Mouse (Mus musculus) liver, adult 2 months (tissue): ENCODE data around the gene Sebox.
A peak's percentile ranks its signal among the peaks of the same experiment; 100 is the strongest.

Experiments used
- CTCF ChIP-seq: fragments of 200-500 bp; IDR thresholded peaks from 2 replicates; pipeline ENCODE4 v1.5.1; 2011; ENCODE audit warnings: low read depth, low read length, control low read depth
- POLR2A ChIP-seq: fragments of 200-500 bp; IDR thresholded peaks from 2 replicates; pipeline ENCODE4 v1.6.1; 2011; ENCODE audit warnings: low read length, control low read depth; ENCODE audit not compliant: insufficient read depth; ENCODE audit errors: extremely low read depth

DNA sequence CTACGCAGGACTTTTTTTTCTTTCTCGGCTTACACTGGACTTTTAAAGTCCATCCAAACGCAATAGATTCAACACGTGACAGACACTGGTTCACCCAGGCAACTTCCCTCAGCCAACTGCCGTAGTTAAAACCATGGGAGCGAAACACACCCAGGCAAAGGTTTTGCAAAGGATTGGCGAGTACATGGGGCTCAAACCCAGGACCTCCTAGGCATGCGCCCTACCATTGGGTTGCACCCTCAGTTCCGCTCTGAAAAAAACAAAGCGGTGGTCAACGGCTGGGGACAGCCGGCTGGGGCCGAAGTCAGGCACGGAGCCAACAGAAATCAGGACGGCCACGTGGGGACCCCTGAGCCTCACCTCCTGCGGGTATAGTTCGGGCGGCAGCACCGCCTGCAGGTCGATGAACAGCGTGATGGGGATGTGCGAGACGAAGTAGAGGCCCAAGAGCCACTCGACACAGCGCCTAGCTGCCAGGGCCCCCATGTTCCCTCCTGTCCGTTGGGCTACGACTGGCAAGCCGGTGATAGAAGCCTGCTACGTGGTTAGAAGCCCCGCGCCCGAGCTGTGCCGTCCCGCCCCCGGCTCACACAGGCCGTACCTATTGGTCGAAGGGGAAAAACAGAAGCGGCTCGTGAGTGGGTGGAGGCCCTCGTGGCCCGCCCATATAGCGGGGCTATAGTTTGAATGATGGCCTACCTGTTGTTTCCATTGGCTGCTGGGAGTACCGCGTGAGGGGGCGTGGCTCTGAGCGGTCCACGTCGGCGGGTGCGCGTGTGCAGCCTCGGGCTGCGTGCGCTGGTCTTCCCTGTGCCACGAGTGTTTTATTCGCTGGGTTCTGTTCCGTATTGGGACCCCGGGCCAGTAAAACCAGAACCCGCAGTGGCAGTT is 47.2 kb downstream of the Sebox start, which contains the start of gene Tmem97:
- no peak for TF ChIP-seq CTCF
- TF ChIP-seq POLR2A: peak; percentile 69; the same call in 1 of the 2 replicates
